Mouse (Mus musculus) E14TG2a.4 (cell line): Measurements from ENCODE around the gene 1500009L16Rik.

Experiments
- CTCF ChIP-seq: conservative IDR thresholded peaks from 2 replicates; pipeline ENCODE4 v1.5.1; 2014; ENCODE audit warnings: low read length
- POU5F1 ChIP-seq: IDR thresholded peaks from 2 replicates; pipeline ENCODE4 v1.6.1; 2014; ENCODE audit warnings: low read length, borderline replicate concordance

- TF ChIP-seq CTCF (no peak), POU5F1 (no peak)
Observed at GRCm38 (mm10) chr10:83688215-83688614, 34.5 kb upstream of the 1500009L16Rik start.
